Mouse (Mus musculus) brain, adult 10 weeks (tissue): Measurements from ENCODE around the gene Nle1. TPM values are rescaled to one million over a fixed set of nuclear protein-coding genes. Genes with fewer than 3 reads are reported as not detected.

ENCODE experiments used
- polyA plus RNA-seq: library from polyadenylated mRNA; stranded (reverse); fragments of 350-450 nt; fragmentation: Illumina TruSeq; extraction: RNeasy Lipid Tissue Mini Kit (QIAGEN cat#74804); gene quantifications from one replicate; pipeline ENCODE4 v1.2.3, GENCODE M21; 2015; ENCODE audit warnings: low read depth, low replicate concordance

The Nle1 gene
- polyA plus RNA-seq = 21.1 TPM

DNA sequence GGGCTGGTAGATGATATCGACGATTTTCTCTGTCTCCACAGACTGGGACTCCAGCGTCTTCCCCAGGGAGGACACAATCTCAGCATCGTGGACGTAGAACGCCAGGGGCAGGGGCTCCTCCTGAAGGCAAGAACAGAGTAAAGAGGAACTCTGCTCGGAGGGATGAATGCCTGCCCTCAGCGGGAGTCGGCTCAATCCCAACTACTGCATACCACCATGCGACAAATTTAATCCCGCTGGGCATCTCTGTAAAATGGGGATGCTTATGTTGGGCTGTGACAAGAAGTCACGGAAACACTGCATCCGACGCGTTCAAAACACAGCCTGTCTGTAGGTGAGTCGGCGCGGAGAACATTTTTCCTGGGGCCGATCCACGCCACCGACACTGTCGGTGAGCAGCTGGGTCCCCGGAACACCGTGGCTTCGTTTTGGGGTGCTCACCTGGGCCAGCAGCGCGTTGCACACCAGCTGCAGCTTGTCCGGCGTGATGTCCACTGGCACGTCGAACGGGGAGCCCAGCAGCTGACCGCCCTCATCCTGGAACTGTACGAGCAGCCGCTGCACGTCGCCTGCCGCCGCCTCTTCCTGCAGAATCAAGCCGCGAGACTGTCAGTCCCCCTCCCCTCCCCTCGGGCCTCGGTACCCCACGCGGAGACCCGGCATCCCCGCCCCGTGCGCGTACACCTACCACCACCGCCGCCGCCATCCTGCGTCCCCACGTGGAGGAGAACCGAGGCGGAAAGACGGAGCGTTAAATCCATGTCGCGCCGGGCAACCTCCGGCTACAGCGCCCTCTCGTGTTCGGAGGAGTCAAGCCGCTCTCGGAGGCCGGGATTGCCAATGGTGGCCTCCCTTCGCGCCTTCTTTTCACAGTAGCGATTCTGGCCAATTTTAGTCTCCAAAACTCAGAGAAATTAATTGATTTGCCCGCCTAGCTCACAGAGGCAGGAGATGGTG lies at the start of gene Nle1:
TSS of gene Nle1 (minus strand) at position 761 of the 957 bp plus-strand sequence.

DNA sequence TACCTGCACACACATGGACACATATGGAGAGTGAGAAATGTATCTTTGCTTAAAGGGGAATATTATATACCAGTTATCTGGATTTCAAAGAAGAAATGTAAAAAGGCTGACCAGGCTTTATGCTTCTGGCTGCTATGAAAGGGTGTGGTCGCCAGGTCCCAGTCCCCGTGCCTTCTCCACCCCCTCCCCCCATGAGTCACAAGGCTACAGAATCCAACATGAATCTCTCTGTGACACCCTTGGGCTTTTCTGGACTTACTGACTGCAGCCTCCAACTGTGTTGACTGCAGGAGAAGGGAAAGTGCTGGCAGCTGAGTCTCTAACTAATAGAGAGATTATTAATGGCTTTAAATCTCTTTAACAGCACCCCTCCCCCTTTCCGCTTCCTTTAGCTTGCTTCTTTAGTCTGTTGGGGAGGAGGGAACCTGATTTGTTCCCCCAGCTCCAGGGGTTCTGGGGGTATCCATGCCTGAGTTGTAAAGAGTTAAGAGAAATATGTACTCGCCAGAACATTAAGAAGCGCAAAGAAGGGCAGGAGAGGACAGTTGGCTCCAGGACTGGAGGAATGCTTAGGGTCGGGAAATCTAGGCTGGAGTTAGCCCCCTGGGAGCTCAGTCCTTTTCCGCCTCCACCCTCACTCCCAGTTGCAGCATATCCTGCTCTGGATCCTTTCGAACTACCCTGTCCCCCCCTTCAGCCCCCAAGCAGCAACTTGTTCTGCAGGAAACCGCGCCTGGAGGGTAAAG lies 42.7 kb upstream of the Nle1 start, which contains the start of gene Slfn5:
TSS of gene Slfn5 (plus strand) at position 614 of the 746 bp plus-strand sequence.

DNA sequence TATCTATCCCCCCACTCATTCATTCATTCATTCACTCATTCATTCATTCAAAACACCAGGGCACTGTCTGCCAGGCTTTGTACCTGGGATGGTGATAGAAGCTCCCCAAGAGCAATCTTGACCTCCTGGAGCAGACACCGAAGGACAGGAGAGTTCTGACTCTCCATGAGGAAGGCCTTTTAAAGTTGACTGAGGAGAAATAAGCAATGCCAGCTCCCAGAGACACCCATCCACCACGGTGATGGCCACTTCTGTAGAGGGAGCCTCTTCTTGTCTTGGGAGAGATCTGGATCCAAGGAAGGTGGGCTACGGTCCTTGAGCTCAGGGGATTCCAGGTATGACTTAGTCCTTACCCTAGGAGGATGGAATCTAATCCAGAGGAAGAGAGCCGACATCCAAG lies 2.0 kb upstream of the Nle1 start, which contains the start of gene Unc45b:
TSS of gene Unc45b (plus strand) at position 301 of the 400 bp plus-strand sequence.

DNA sequence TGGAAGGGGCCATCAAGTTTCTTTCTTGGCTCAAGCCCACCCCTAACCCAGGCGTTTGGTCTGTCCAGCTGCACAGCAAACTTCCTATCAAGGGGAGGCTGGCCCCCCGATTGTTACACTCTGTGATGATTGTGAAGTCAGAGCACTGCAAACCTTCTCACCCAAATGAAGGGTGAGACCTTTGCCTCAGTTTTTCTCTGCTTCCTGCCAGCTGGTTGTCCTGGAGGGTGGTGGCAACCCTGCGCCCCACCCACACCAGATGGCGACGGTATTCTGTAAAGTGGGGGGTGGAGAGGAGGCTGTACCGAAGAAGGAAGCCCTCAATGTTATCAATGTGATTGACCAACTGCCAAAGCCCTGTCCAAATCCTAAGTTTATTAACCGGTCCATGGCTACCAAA lies 16.3 kb downstream of the Nle1 start, which contains the start of gene Fndc8:
TSS of gene Fndc8 (plus strand) at position 189 of the 400 bp plus-strand sequence.

DNA sequence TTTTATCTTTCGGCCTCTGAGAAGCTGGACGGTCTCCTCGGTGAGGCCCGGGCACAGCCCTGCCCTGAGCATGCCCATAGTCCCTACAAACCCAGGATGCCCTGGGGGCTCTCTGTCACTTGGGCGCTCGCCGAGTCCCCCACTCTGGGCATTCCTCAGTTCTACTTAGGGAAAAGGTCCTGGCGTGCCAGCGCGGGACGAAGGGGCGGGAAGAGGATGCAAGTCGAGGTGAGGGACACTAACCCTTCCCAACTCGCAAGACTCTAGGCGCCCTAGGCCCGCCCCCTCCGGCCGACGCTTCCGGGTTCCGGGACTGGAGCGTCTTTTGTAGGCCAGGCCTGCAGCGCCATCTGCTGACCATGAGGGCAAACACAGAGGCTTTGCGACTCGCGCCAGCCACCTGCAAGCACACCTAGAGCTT lies 17.9 kb downstream of the Nle1 start, which contains the start of gene Rad51d:
TSS of gene Rad51d (minus strand) at position 273 of the 421 bp plus-strand sequence.

DNA sequence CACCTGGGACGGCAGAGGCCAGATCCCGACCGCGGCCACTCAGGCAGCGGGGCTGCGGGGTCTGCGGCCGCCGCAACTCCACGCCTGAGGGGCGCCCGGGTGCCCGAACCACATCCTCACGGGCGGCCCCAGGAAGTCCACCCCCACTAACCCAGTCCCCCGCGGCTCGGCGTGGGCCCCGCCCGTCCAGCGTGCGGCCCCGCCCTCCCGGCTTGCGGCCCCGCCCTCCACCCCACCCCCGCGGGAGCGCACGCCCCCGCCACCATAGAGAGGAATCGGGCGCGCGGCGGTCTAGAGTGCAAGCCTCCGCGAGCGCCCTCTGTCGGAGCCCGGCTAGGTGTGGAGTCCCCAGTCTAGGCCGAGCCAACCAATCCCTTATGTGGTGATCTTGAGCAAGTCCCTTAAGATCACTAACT lies 37.2 kb downstream of the Nle1 start, which contains the start of gene Rffl:
TSS of gene Rffl (minus strand) at position 180 of the 416 bp plus-strand sequence.

Other genes starting within 250 kb of the Nle1 start
- 0.25 TPM for gene Cct6b, start 144.1 kb downstream of the Nle1 start, polyA plus RNA-seq
- 11.9 TPM for gene Zfp830, start 144.1 kb downstream of the Nle1 start, polyA plus RNA-seq
- gene Lig3, start 127.3 kb downstream of the Nle1 start, polyA plus RNA-seq = 23.9 TPM
- 14.3 TPM for gene Rffl, start 37.2 kb downstream of the Nle1 start, polyA plus RNA-seq
- 19.3 TPM for gene Rad51d, start 17.8 kb downstream of the Nle1 start, polyA plus RNA-seq
- gene Fndc8, start 16.3 kb downstream of the Nle1 start, polyA plus RNA-seq = not detected
- 2.9 TPM for gene Unc45b, start 2.1 kb upstream of the Nle1 start, polyA plus RNA-seq
- gene Slfn5, start 42.9 kb upstream of the Nle1 start, polyA plus RNA-seq = 3.8 TPM
- gene Slfn9, start 83.4 kb upstream of the Nle1 start, polyA plus RNA-seq = 0.28 TPM
- gene Slfn8, start 112.4 kb upstream of the Nle1 start, polyA plus RNA-seq = 0.48 TPM
- 3.9 TPM for gene Slfn2, start 156.7 kb upstream of the Nle1 start, polyA plus RNA-seq
- gene Slfn1, start 208.4 kb upstream of the Nle1 start, polyA plus RNA-seq = not detected